Mouse (Mus musculus) left cerebral cortex, postnatal 4 days (tissue): ENCODE measurements around the gene Miga2. TPM values are rescaled to one million over a fixed set of nuclear protein-coding genes. Genes with fewer than 3 reads are reported as not detected.
A peak's percentile ranks its signal among the peaks of the same experiment; 100 is the strongest.

ENCODE experiments used
- DNase-seq: peaks from one replicate; pipeline ENCODE4 v3.0.0-alpha.2; 2022
- intact Hi-C: fragments of 180-260 bp; cut with DNase I; formaldehyde crosslinking; loops from one replicate; pipeline ENCODE4 v1.15.1; 2025
- total RNA-seq, 2 experiments: library from RNA; stranded (reverse); gene quantifications; 2 replicates each; pipeline ENCODE4 v1.2.3; 2021

Miga2 gene
- 10 to 100 TPM; 69.7 to 76.5 TPM for total RNA-seq

DNA sequence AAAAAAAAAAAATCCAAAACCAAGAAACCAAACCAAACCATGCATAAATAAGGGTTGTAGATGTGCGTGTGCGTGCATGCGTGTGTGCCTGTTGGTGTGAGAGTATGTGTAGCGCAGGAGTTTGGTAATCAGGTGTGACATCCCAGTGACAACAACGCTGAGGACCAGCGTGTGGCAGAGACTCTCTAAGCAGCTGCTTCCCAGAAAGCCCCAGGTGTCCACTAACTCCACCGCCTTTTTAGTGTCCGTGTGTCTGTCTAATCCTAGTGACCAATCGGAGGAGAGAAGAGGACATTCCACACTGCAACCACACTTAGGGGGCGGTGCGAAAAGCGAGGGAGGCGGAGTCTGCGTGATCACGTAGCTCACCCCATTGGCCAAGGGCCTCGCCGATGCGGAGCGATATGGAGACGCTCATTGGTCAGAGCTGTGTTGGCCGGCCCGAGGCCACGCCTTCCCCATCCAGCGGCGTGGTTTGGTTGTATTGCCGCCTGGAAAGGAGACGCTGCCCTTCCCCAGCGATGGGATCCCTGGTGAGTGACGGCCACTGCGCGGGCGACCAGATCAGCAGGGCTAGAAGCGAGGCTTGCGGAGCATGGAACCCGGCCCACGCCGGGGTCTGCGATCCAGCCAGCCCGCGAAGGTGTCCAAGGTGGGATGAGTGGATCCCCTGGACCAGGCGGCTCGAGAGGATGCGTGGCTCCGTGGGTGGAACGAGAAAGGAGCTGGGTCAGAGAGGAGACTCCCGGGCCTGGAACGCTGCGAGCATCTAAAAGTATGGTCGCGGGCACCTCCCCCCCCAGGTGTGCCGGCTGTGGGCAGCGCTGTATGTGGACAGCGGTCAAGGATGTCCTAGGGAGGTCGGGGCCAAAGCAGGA, at the start of gene Miga2:
Miga2 (plus strand) TSS at position 461 of the 878 bp plus-strand sequence.
- intact Hi-C loops, result no loop called here
- DNase-seq, result peak; percentile 99

DNA sequence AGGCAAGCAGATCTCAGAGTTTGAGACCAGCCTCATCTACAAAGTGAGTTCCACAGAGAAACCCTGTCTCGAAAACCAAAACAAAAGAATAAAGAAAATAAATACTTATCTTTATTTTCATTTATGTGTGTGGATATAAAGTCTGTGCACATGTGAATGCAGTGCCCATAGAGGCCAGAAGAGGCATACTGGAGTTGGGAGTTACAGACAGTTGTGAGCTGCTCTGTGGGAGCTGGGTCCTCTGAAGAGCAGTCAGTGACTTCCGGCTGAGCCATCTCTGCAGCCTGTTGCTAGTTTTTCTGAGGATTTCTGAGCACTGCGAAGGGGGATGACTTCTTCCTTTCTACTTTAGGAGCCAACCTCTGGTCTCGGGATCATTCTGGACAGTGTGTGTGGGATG, 47.9 kb upstream of the Miga2 start:
- intact Hi-C loops, result loop anchor here (10.0 kb wide), 1 partner anchor 321 kb away; no protein-coding TSS in a partner anchor
- DNase-seq, result no peak

- DNase-seq, result no peak
- intact Hi-C loops, result loop anchor here (10.0 kb wide), 1 partner anchor 322 kb away; no protein-coding TSS in a partner anchor
Measured at GRCm38 (mm10) chr2:30316955-30317354, 47.1 kb upstream of the Miga2 start.

DNA sequence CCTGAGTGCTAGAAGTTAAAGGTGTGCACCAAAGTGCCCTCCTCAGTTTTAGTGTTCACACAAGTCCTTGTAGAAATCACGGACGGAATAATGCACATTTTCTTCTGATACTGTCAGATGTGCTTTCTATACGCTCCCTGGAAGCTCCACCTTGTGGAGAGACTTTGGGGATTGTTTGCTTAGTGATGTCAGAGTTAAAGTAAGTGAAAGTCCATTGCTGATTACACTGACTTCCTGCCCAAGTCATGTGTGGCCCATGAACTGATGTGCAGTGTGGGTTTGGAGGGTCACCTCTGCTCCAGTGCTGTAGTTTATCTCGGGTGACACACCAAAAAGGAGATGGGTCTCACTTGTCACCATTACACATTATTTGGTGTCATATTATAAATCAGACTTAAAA, 44.8 kb upstream of the Miga2 start:
- no peak for DNase-seq
- intact Hi-C loops, result loop anchor here (10.0 kb wide), 1 partner anchor 324 kb away; no protein-coding TSS in a partner anchor

- intact Hi-C loops, result loop anchor here (10.0 kb wide), 1 partner anchor 1682 kb away; no protein-coding TSS in a partner anchor
- no peak for DNase-seq
Measured at GRCm38 (mm10) chr2:30323111-30323510, 40.9 kb upstream of the Miga2 start.

DNA sequence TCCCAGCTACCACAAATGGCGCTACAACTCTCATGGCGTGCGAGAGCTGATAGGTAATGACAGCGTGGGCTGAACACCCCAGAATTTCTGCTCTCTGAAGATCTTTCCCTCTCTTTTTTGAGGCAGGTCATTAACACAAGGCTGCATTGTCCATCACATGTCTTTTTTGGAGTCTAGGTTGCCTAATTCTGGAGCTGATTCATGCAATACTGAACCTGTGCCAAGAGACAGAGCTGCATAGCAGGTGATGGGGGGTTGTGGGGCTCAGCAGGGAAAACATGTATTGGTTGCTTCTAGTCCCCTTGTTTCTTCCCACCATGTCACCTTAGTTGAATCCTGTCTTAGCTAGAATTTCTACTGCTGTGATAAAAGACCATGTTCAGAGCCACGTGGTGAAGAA, 38.7 kb upstream of the Miga2 start:
- DNase-seq, result no peak
- intact Hi-C loops, result loop anchor here (10.0 kb wide), 1 partner anchor 1680 kb away; no protein-coding TSS in a partner anchor

DNA sequence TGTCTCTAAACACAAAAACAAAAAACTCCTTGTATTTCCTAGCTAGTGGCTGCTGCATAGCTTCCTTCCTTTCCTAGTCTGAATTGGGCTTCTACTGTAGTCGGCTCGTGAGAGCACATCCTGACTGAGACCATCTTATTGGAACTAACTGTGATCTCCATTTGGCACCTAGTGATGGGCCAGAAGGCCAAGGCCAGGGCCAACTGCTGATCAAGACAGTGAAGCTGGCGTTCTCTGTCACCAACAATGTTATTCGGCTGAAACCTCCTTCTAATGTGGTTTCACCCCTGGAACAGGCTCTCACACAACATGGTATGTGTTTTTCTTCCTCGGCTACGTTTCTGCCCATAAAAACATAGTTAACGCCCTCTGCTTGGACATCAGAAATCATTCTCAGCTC, 36.8 kb upstream of the Miga2 start:
- DNase-seq, result no peak
- intact Hi-C loops, result loop anchor here (10.0 kb wide), 1 partner anchor 1678 kb away; no protein-coding TSS in a partner anchor

DNA sequence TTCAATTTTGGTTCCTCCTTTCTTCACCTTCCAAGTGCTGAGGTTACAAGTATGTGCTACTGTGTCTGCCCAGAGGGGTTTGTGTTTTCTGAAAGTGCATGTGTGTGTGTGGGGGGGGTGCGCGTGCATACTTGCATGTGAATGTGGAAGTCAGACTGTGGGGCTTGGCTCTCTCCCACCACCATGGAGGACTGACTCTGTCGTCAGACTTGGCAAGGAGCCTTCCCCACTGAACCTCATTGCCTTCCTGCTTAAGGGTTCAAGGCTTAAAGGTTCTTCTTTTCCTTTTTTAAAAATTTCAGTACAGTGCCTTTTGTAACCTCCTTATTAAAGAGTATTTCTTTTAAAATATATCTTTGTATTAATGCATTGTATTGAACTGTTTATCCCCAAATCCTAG, 35.2 kb upstream of the Miga2 start:
- DNase-seq, result no peak
- intact Hi-C loops, result loop anchor here (10.0 kb wide), 1 partner anchor 1676 kb away; no protein-coding TSS in a partner anchor

- no peak for DNase-seq
- intact Hi-C loops, result loop anchor here (10.0 kb wide), 1 partner anchor 311 kb away; no protein-coding TSS in a partner anchor
Measured at GRCm38 (mm10) chr2:30335324-30335723, 28.7 kb upstream of the Miga2 start.

GRCm38 (mm10) chr2:30336174-30336915, 27.7 kb upstream of the Miga2 start:
- no peak for DNase-seq
- intact Hi-C loops, result loop anchor here (10.0 kb wide), 1 partner anchor 312 kb away; no protein-coding TSS in a partner anchor

DNA sequence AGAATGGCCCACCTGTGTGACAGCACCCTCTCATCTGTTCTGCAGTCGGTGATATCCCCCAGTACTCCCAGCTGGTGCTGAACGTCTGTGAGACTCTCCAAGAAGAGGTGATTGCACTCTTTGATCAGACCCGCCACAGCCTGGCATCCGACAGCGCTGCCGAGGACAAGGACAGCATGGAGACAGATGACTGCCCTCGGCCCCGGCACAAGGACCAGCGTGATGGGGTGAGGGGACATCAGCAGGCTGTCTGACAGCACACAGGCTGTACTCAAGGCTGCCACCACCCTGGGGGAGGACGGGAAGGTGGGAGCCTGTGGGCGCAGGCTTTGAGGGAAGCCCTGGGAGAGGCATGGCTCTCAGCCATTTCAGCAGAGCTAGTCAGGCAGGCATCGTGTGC, 26.9 kb upstream of the Miga2 start:
- intact Hi-C loops, result loop anchor here (10.0 kb wide), 1 partner anchor 312 kb away; no protein-coding TSS in a partner anchor
- no peak for DNase-seq

DNA sequence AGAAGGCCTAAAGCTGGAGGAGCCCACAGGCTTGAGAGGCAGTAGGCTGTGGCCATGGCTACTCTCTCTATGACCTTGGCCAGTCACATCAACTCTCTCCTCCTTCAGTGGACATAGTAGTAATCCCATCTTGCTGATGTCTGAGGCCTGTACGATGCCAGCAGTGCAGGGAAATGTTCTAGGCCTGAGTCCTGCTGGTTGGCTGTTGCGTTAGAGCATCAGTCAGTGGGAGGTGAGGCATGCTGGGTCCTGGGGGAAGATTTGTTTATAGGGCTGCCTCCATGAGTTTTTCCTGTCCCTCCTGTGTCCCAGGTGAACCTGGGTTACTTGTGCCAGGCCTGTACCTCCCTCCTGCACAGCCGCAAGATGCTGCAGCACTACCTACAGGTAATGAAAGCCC, 22.0 kb upstream of the Miga2 start:
- intact Hi-C loops, result no loop called here
- DNase-seq, result no peak

DNA sequence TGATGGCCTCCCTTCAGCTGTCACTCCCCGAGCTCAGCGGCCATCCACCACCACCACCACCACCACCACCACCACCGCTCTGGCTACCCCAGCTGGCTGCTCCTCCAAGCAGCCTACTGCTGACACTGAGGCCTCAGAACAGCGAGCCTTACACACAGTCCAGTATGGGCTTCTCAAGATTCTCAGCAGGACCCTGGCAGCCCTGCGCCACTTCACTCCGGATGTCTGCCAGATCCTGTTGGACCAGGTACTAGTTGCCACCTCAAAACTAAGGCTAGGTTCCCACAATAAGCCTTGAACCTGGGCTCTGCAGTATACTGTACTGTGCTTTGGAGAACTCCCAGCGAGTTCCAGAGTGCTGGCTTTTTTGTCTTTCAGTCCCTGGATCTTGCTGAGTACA, 21.5 kb upstream of the Miga2 start:
- intact Hi-C loops, result no loop called here
- DNase-seq, result no peak

- intact Hi-C loops, result no loop called here
Measured at GRCm38 (mm10) chr2:30343601-30344137, 20.4 kb upstream of the Miga2 start.

DNA sequence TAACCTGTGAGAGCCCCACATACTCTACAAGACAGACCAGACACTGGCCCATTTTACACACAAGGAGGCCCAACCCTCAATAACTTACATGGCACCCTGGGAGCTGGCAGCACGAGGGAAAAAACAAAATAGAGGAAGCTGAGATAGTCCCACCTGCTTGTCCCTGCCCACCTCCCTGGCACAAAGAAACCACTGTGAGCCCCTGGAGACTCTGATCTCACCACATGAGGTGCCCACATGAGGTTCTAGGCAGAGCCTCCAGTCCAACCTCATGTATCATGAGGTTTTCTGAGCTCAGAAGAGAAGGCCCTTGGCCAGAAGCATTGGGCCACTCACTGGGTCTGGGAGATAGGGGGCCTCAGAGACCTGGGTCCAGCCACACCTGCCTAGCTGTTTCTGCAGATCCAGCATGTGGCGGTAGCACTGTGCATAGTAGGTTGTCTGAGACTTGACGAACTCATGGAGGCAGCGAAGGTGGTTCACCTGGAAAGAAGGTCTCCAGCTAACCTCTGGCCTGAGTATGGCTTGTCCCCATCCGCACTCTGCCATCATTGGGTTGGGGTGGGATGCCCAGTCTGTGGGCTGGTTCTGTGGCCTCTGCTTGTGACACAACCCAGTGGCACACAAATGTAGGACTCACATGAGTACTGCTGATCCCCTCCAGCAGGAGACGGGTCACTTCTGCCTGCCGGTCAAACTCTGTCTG, 17.9 kb upstream of the Miga2 start:
- intact Hi-C loops, result no loop called here
- no peak for DNase-seq

More at GRCm38 (mm10) chr2:30343601-30344137, 20.4 kb upstream of the Miga2 start:
- no peak for DNase-seq

- intact Hi-C loops, result no loop called here
- DNase-seq, result no peak
Measured at GRCm38 (mm10) chr2:30349196-30349595, 14.8 kb upstream of the Miga2 start.

DNA sequence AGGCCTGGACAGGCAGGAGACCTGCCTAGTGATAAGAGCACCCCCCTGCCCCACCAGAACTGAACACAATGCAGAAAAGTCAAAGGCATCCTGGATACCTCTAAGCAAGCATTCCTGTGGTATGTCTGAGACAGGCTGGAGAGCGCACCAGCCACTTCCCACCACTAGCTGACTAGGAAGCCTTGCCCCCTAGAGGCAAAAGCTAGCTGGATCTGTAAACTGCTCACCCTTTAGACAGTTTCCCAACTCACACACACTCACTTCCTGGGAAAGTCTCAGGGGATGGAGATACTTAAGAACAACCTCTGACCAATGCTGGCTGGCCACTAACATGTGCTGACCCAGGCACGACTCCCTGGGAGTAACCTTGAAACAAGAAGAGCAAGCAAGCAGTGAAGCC, 12.9 kb upstream of the Miga2 start:
- DNase-seq, result no peak
- intact Hi-C loops, result no loop called here

- intact Hi-C loops, result no loop called here
- DNase-seq, result no peak
Measured at GRCm38 (mm10) chr2:30355861-30356260, 8.2 kb upstream of the Miga2 start.

GRCm38 (mm10) chr2:30356266-30356665, 7.8 kb upstream of the Miga2 start:
- intact Hi-C loops, result no loop called here
- no peak for DNase-seq

DNA sequence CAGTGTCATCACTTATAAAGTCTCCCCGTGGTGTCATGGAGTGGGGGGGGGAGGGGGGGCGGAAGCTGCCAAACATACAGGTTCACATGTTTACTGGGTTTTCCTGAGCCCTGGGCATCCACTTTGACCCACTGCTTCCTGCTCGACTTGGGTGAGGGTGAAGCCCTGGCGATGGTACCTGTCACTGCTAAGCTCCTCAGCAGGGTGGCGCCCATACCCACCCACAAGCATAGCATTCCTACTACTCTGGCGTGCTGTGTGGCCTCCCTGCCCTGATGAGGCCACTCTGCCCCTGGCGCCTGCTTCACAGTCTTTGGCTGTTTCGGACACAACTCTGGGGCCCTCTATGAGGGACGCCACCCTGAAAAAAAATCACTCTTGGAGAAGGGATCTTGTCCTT, 7.1 kb upstream of the Miga2 start:
- no peak for DNase-seq
- intact Hi-C loops, result no loop called here
